15 mouse cellular contexts compared by ENCODE assay signal in genomic region chr11:4209556-4209955, GRCm38 (mm10). TPM values are rescaled to one million over a fixed set of nuclear protein-coding genes. Genes with fewer than 3 reads are reported as not detected.
DNase-seq lines count a peak whose midpoint lies in the region; ATAC-seq and TF ChIP-seq lines count a peak whose summit lies in the region.
"Had no signal": no experiment of that assay in that cellular context is flagged by ENCODE, and none has a peak within 500 bp of the region (broad histone marks: within the 10 kb centered on the region; RNA-seq: fewer than 3 reads in every experiment).

No protein-coding gene starts in this region.

- no peak for TF ChIP-seq POLR2A in kidney, adult 2 months (IDR thresholded peaks at IDR 0.05; ENCODE audit: low read depth, low read length)

- 74% methylated on average over 5 of the region's 5 CpGs for WGBS in kidney, adult 2 months
- 79% methylated on average over 5 of the region's 5 CpGs for WGBS in kidney, embryonic 16.5 days
- WGBS in midbrain, postnatal 0 days: 83% methylated on average over 5 of the region's 5 CpGs
- WGBS in midbrain, embryonic 14.5 days: 84% methylated on average over 5 of the region's 5 CpGs

- no peak overlapping the region for H3K4me3 ChIP-seq in kidney, adult 2 months (ENCODE audit: insufficient read depth, low read depth, low read length)
- H3K4me3 ChIP-seq in kidney, embryonic 16.5 days (ENCODE audit: low read length): no peak overlapping the region
- no peak overlapping the region for H3K4me3 ChIP-seq in midbrain, postnatal 0 days (ENCODE audit: low read depth, low read length)
- no peak overlapping the region for H3K4me3 ChIP-seq in midbrain, embryonic 14.5 days (replicated peaks; ENCODE audit: low read depth, low read length)
- H3K4me3 ChIP-seq: embryonic facial prominence, embryonic 12.5 days; hindbrain, embryonic 10.5 days; liver, embryonic 13.5 days had no signal

- no peaks in the 10 kb centered on the region; the same call in 1 of the 2 replicates for H3K36me3 ChIP-seq in kidney, adult 2 months (ENCODE audit: control insufficient read depth, insufficient read depth, low read length)
- peaks cover 41% of the 10 kb centered on the region for H3K36me3 ChIP-seq in kidney, embryonic 16.5 days (ENCODE audit: insufficient read depth, low read length)
- H3K36me3 ChIP-seq in midbrain, postnatal 0 days (ENCODE audit: insufficient read depth, low read length): peaks cover 67% of the 10 kb centered on the region
- H3K36me3 ChIP-seq in midbrain, embryonic 14.5 days (ENCODE audit: control insufficient read depth, insufficient read depth, low read length): peaks cover 74% of the 10 kb centered on the region

- H3K9me3 ChIP-seq in kidney, embryonic 16.5 days (ENCODE audit: low read length): no peaks in the 10 kb centered on the region
- no peaks in the 10 kb centered on the region for H3K9me3 ChIP-seq in midbrain, postnatal 0 days (ENCODE audit: low read length)
- H3K9me3 ChIP-seq in midbrain, embryonic 14.5 days (ENCODE audit: control insufficient read depth, low read length): no peaks in the 10 kb centered on the region
- H3K9me3 ChIP-seq: embryonic facial prominence, embryonic 12.5 days; hindbrain, embryonic 10.5 days; liver, embryonic 13.5 days had no signal

- no peak overlapping the region for H3K4me2 ChIP-seq in kidney, embryonic 16.5 days (replicated peaks; ENCODE audit: low read depth, low read length)
- H3K4me2 ChIP-seq in midbrain, postnatal 0 days (ENCODE audit: low read depth, low read length, poor library complexity, severe bottlenecking): no peak overlapping the region
- no peak overlapping the region for H3K4me2 ChIP-seq in midbrain, embryonic 14.5 days (ENCODE audit: low read length)
- H3K4me2 ChIP-seq: embryonic facial prominence, embryonic 12.5 days; liver, embryonic 13.5 days had no signal

- ATAC-seq in CD4-positive, CD25-positive, alpha-beta regulatory T cell, adult 4 months: no peak
- no peak for ATAC-seq in kidney, embryonic 16.5 days (ENCODE audit: low FRiP score, low TSS enrichment)
- no peak for ATAC-seq in midbrain, postnatal 0 days (ENCODE audit: low FRiP score)
- no peak for ATAC-seq in midbrain, embryonic 14.5 days (ENCODE audit: low FRiP score, low TSS enrichment)
- ATAC-seq: forebrain, embryonic 14.5 days had no signal

- TF ChIP-seq CTCF in kidney, adult 2 months (conservative IDR thresholded peaks at IDR 0.05; ENCODE audit: insufficient read depth, insufficient read length, low read depth, low read length): peak; percentile 48
- peak; percentile 45 for TF ChIP-seq CTCF in midbrain, postnatal 0 days (IDR thresholded peaks at IDR 0.05)

- no peak overlapping the region for H3K9ac ChIP-seq in kidney, embryonic 16.5 days (replicated peaks; ENCODE audit: low read length)
- H3K9ac ChIP-seq in midbrain, postnatal 0 days (replicated peaks; ENCODE audit: low read length, poor library complexity, severe bottlenecking): no peak overlapping the region
- H3K9ac ChIP-seq in midbrain, embryonic 14.5 days (replicated peaks; ENCODE audit: low read length): no peak overlapping the region
- H3K9ac ChIP-seq: embryonic facial prominence, embryonic 12.5 days; liver, embryonic 13.5 days had no signal

- H3K27me3 ChIP-seq in kidney, adult 2 months (replicated peaks; ENCODE audit: control insufficient read depth, insufficient read depth, low read length): no peaks in the 10 kb centered on the region
- H3K27me3 ChIP-seq in kidney, embryonic 16.5 days (ENCODE audit: insufficient read depth, low read length): no peaks in the 10 kb centered on the region
- no peaks in the 10 kb centered on the region for H3K27me3 ChIP-seq in midbrain, postnatal 0 days (ENCODE audit: insufficient read depth, low read length)
- no peaks in the 10 kb centered on the region for H3K27me3 ChIP-seq in midbrain, embryonic 14.5 days (ENCODE audit: control insufficient read depth, insufficient read depth, low read length)
- H3K27me3 ChIP-seq: embryonic facial prominence, embryonic 12.5 days; liver, embryonic 13.5 days had no signal

- peak; percentile 56 for DNase-seq in CD4-positive, CD25-positive, alpha-beta regulatory T cell, adult 2 months (ENCODE audit: low read depth, low spot score)
- DNase-seq in kidney, adult 2 months: no peak
- no peak for DNase-seq in midbrain, postnatal 0 days (ENCODE audit: low spot score)
- DNase-seq in midbrain, embryonic 14.5 days: no peak
- DNase-seq in induced T-regulatory cell, adult 2 months (ENCODE audit: low read depth): peak; percentile 54
- no peak for DNase-seq in cerebellum, adult 9-11 months
- DNase-seq: cerebellum, postnatal 10 days; liver, embryonic 13.5 days; right cerebral cortex, postnatal 4 days had no signal

- peaks cover 14% of the 10 kb centered on the region for H3K4me1 ChIP-seq in kidney, adult 2 months (ENCODE audit: control insufficient read depth, insufficient read depth, low read length)
- no peaks in the 10 kb centered on the region for H3K4me1 ChIP-seq in kidney, embryonic 16.5 days (ENCODE audit: insufficient read depth, low read length)
- no peaks in the 10 kb centered on the region for H3K4me1 ChIP-seq in midbrain, postnatal 0 days (ENCODE audit: insufficient read depth, low read length)
- H3K4me1 ChIP-seq in midbrain, embryonic 14.5 days (ENCODE audit: control insufficient read depth, insufficient read depth, low read length): no peaks in the 10 kb centered on the region
- H3K4me1 ChIP-seq: embryonic facial prominence, embryonic 12.5 days; hindbrain, embryonic 10.5 days had no signal

- H3K27ac ChIP-seq in kidney, adult 2 months (ENCODE audit: insufficient read depth, low read depth, low read length): no peak overlapping the region
- H3K27ac ChIP-seq in kidney, embryonic 16.5 days (ENCODE audit: low read length): no peak overlapping the region
- H3K27ac ChIP-seq in midbrain, postnatal 0 days (ENCODE audit: low read depth, low read length): no peak overlapping the region
- H3K27ac ChIP-seq in midbrain, embryonic 14.5 days (replicated peaks; ENCODE audit: low read depth, low read length): no peak overlapping the region
- H3K27ac ChIP-seq: embryonic facial prominence, embryonic 12.5 days; hindbrain, embryonic 10.5 days; liver, embryonic 13.5 days had no signal

RNA-seq across cellular contexts. Expression of gene Castor1, which starts 8.5 kb away (rescaled TPM):
- 10 to 100 TPM; 32.3 to 51.9 TPM for polyA plus RNA-seq in CD4-positive, CD25-positive, alpha-beta regulatory T cell, adult 4 months (2017; shearing (Covaris generic))
- 15.8 and 16.3 TPM in 2 replicates for polyA plus RNA-seq in kidney, adult 2 months (2012; rRNA removed)
- 6.8 and 7.6 TPM in 2 replicates for polyA plus RNA-seq in kidney, embryonic 16.5 days (2015; fragmentation: Nextera tagmentation; extraction: Ambion mirVana)
- 9.7 and 10.6 TPM in 2 replicates for total RNA-seq in midbrain, postnatal 0 days (2014; rRNA removed)
- polyA plus RNA-seq in midbrain, postnatal 0 days (2015; fragmentation: Nextera tagmentation; extraction: Ambion mirVana): 4.9 and 7.5 TPM in 2 replicates
- polyA plus RNA-seq in midbrain, embryonic 14.5 days (2014; fragmentation: Nextera tagmentation; extraction: Ambion mirVana): 1.6 and 2.1 TPM in 2 replicates

RNA-seq across cellular contexts. Expression of gene Tbc1d10a, which starts 23.0 kb away (rescaled TPM):
- 10 to 100 TPM; 23.0 to 30.6 TPM for polyA plus RNA-seq in CD4-positive, CD25-positive, alpha-beta regulatory T cell, adult 4 months (2017; shearing (Covaris generic))
- polyA plus RNA-seq in kidney, adult 2 months (2012; rRNA removed): 91.4 and 115 TPM in 2 replicates
- 49.0 and 51.3 TPM in 2 replicates for polyA plus RNA-seq in kidney, embryonic 16.5 days (2015; fragmentation: Nextera tagmentation; extraction: Ambion mirVana)
- 41.9 and 48.4 TPM in 2 replicates for total RNA-seq in midbrain, postnatal 0 days (2014; rRNA removed)
- 31.9 and 36.2 TPM in 2 replicates for polyA plus RNA-seq in midbrain, postnatal 0 days (2015; fragmentation: Nextera tagmentation; extraction: Ambion mirVana)
- 21.5 and 23.8 TPM in 2 replicates for polyA plus RNA-seq in midbrain, embryonic 14.5 days (2014; fragmentation: Nextera tagmentation; extraction: Ambion mirVana)

RNA-seq across cellular contexts. Expression of gene Osm, which starts 26.7 kb away (rescaled TPM):
- 10 to 100 TPM; 18.6 to 22.8 TPM for polyA plus RNA-seq in CD4-positive, CD25-positive, alpha-beta regulatory T cell, adult 4 months (2017; shearing (Covaris generic))
- polyA plus RNA-seq in kidney, adult 2 months (2012; rRNA removed): 0.07 and 0.20 TPM in 2 replicates
- not detected in 2 replicates for polyA plus RNA-seq in kidney, embryonic 16.5 days (2015; fragmentation: Nextera tagmentation; extraction: Ambion mirVana)
- total RNA-seq in midbrain, postnatal 0 days (2014; rRNA removed): 0.16 TPM in 1 of 2 replicates, not detected in the other
- polyA plus RNA-seq in midbrain, postnatal 0 days (2015; fragmentation: Nextera tagmentation; extraction: Ambion mirVana): 0.10 and 0.14 TPM in 2 replicates
- polyA plus RNA-seq in midbrain, embryonic 14.5 days (2014; fragmentation: Nextera tagmentation; extraction: Ambion mirVana): 0.12 TPM in 1 of 2 replicates, not detected in the other
- polyA plus RNA-seq: embryonic facial prominence, embryonic 12.5 days; kidney, embryonic 14.5 days had no signal

RNA-seq across cellular contexts. Expression of gene Lif, which starts 47.8 kb away (rescaled TPM):
- polyA plus RNA-seq in CD4-positive, CD25-positive, alpha-beta regulatory T cell, adult 4 months (2017; shearing (Covaris generic)): 1 to 10 TPM; 1.8 to 2.7 TPM
- 0.56 and 0.67 TPM in 2 replicates for polyA plus RNA-seq in kidney, adult 2 months (2012; rRNA removed)
- polyA plus RNA-seq in kidney, embryonic 16.5 days (2015; fragmentation: Nextera tagmentation; extraction: Ambion mirVana): 0.05 and 0.09 TPM in 2 replicates
- 0.05 TPM in 2 replicates for total RNA-seq in midbrain, postnatal 0 days (2014; rRNA removed)
- polyA plus RNA-seq in midbrain, postnatal 0 days (2015; fragmentation: Nextera tagmentation; extraction: Ambion mirVana): 0.05 TPM in 1 of 2 replicates, not detected in the other
- not detected in 2 replicates for polyA plus RNA-seq in midbrain, embryonic 14.5 days (2014; fragmentation: Nextera tagmentation; extraction: Ambion mirVana)
- polyA plus RNA-seq: forebrain, embryonic 14.5 days; kidney, embryonic 14.5 days; liver, embryonic 13.5 days had no signal

RNA-seq across cellular contexts. Expression of gene Sf3a1, which starts 49.4 kb away (rescaled TPM):
- 10 to 100 TPM; 57.5 to 68.2 TPM for polyA plus RNA-seq in CD4-positive, CD25-positive, alpha-beta regulatory T cell, adult 4 months (2017; shearing (Covaris generic))
- 21.0 and 21.1 TPM in 2 replicates for polyA plus RNA-seq in kidney, adult 2 months (2012; rRNA removed)
- polyA plus RNA-seq in kidney, embryonic 16.5 days (2015; fragmentation: Nextera tagmentation; extraction: Ambion mirVana): 54.5 and 65.5 TPM in 2 replicates
- total RNA-seq in midbrain, postnatal 0 days (2014; rRNA removed): 46.0 and 49.6 TPM in 2 replicates
- polyA plus RNA-seq in midbrain, postnatal 0 days (2015; fragmentation: Nextera tagmentation; extraction: Ambion mirVana): 34.2 and 37.3 TPM in 2 replicates
- polyA plus RNA-seq in midbrain, embryonic 14.5 days (2014; fragmentation: Nextera tagmentation; extraction: Ambion mirVana): 47.6 and 64.3 TPM in 2 replicates

Comparison
In these comparisons a context has a peak if more than half of its experiments do, and no peak if none do; other contexts are left out.
1. DNase-seq: peak in CD4-positive, CD25-positive, alpha-beta regulatory T cell, adult 2 months (single experiment) and induced T-regulatory cell, adult 2 months (single experiment); none in kidney, adult 2 months (single experiment), midbrain, postnatal 0 days (single experiment), midbrain, embryonic 14.5 days (single experiment) and cerebellum, adult 9-11 months (single experiment).
2. RNA of gene Osm, which starts 26.7 kb away (polyA plus RNA-seq): 18.6 to 22.8 TPM in CD4-positive, CD25-positive, alpha-beta regulatory T cell, adult 4 months; 0.07 to 0.20 TPM in kidney, adult 2 months, 0.10 to 0.14 TPM in midbrain, postnatal 0 days, 0.12 TPM in midbrain, embryonic 14.5 days and not detected in kidney, embryonic 16.5 days; every median in the first group is over 10 times any median in the second.